Mouse (Mus musculus) cerebellum, adult 2 months (tissue): ENCODE measurements around the gene Olfr635.

Source experiments
- CTCF ChIP-seq: fragments of 200-500 bp; IDR thresholded peaks from 2 replicates; pipeline ENCODE4 v1.5.1; 2011; ENCODE audit warnings: low read depth, mild to moderate bottlenecking, control low read depth, low read length, moderate library complexity, borderline replicate concordance; ENCODE audit not compliant: insufficient read depth
- POLR2A ChIP-seq: fragments of 200-500 bp; IDR thresholded peaks from 2 replicates; pipeline ENCODE4 v1.6.1; 2011; ENCODE audit warnings: low read length, control low read depth, borderline replicate concordance; ENCODE audit not compliant: insufficient read depth

DNA sequence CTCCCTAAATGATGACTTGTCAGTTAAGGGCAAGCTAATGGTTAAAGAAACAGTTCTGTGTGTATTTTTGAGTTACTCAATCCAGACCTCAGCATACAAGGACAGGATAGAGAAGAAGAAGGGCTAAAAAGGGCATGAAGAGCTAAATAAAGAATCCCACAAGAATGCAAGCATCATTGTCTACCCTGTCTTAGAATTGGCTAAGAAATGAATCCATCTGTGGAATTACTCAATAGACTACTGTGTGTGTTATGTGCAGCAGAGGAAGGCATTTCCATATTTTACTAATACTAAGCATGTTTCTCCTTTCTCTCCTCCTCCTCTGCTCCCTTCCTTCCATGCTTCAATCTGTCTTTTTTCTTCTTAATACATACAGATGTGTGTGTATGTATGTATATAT lies 28.2 kb downstream of the Olfr635 start:
- TF ChIP-seq CTCF (no peak), POLR2A (no peak)
